Mouse (Mus musculus) left cerebral cortex, postnatal 36 days (tissue): ENCODE measurements around the gene Gm21996. TPM values are rescaled to one million over a fixed set of nuclear protein-coding genes. Genes with fewer than 3 reads are reported as not detected.
"Not testable (repeated sequence)": the region's sequence is repeated elsewhere in the genome, so short reads cannot be mapped to it uniquely, and the experiment has no call there.

Experiments
- DNase-seq, 2 experiments: peaks; one replicate each; pipeline ENCODE4 v3.0.0; 2021 to 2022; ENCODE audit warnings: low spot score in 2 of 2, mixed read lengths in 1 of 2
- intact Hi-C: fragments of 180-260 bp; cut with DNase I; formaldehyde crosslinking; loops from one replicate; pipeline ENCODE4 v1.15.1; 2025
- total RNA-seq, 2 experiments: library from RNA; stranded (reverse); gene quantifications; 2 replicates each; pipeline ENCODE4 v1.2.3; 2021

The Gm21996 gene
- not detected for total RNA-seq

- intact Hi-C loops, DNase-seq: not testable (repeated sequence)
Observed at GRCm38 (mm10) chrY:89745432-89745831, at the start of gene Gm21996. Gm21996 (minus strand) TSS chrY:89745532.
